Mouse (Mus musculus): ENCODE measurements around the gene Farsa.

DNA sequence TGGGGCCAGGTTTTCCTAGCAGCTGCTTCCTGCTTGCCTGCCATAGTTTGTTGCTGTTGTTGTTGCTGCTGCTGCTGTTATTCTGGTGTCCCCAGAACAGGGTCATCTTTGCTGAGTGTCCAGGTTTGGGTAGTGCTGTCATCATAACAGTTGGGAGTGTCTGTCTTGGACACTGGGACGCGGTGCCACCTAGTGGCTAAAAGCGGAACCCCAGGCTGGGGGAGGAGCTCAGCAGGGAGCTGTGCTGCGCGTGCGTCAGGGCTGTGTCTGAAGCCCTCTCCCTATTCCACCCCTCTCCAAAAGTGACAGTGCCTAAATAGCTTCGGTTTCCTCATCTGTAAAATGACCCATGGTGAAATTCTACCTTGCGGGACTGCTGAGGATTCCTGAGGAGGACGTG is 41.2 kb upstream of the Farsa start:
- peak; percentile 98 for TF ChIP-seq CTCF (IDR thresholded peaks at IDR 0.05; ENCODE audit: low read depth, low read length)
- no peak for TF ChIP-seq POLR2AphosphoS5 (IDR thresholded peaks at IDR 0.05; ENCODE audit: insufficient replicate concordance, low read depth, low read length)
